Mouse (Mus musculus) bone marrow, adult 2 months (tissue): ENCODE data around the gene Scand1.

ENCODE experiments used
- CTCF ChIP-seq: fragments of 200-500 bp; IDR thresholded peaks from 2 replicates; pipeline ENCODE4 v1.5.1; 2011; ENCODE audit warnings: low read length, control low read depth; ENCODE audit not compliant: control insufficient read depth, insufficient read depth
- POLR2A ChIP-seq: fragments of 200-500 bp; IDR thresholded peaks from 2 replicates; pipeline ENCODE4 v1.6.1; 2011; ENCODE audit warnings: low read depth, mild to moderate bottlenecking, control low read depth, low read length, borderline replicate concordance; ENCODE audit not compliant: control insufficient read depth

GRCm38 (mm10) chr2:156305818-156306217 is 6.7 kb downstream of the Scand1 start:
- TF ChIP-seq CTCF (peak; percentile 25; the same call in 1 of the 2 replicates), POLR2A (no peak)
